Mouse (Mus musculus) heart, adult 2 months (tissue): ENCODE results near the gene Meis2.

ENCODE experiments used
- CTCF ChIP-seq: fragments of 200-600 bp; IDR thresholded peaks from 2 replicates; pipeline ENCODE4 v1.8.1; 2022; ENCODE audit warnings: antibody characterized with exemption, mild to moderate bottlenecking, moderate library complexity
- EP300 ChIP-seq: fragments of 200-500 bp; IDR thresholded peaks from 2 replicates; pipeline ENCODE4 v1.6.1; 2011; ENCODE audit warnings: low read depth, low read length, control low read depth; ENCODE audit not compliant: insufficient read depth
- POLR2A ChIP-seq: fragments of 200-500 bp; IDR thresholded peaks from 2 replicates; pipeline ENCODE4 v1.6.1; 2011; ENCODE audit warnings: mild to moderate bottlenecking, low read depth, low read length, control low read depth; ENCODE audit not compliant: insufficient read depth

DNA sequence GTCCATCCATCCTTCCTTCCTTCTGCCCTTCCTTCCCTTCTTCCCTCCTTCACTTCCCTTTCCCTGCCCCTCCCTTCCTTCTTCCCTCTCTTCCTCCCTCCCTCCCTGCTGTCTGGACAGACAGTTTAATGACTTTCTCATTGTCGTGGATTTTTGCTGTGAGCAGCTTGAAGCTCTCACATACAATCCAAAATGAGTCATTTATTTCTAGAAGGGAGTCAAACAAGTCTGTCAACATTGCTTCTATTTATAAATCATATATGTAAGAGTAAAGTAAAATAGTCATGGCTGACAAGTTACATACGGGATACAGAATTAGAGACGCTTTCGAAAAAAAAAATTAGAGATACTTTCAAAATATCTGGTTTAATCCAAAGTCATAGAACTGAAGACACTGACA, 43.7 kb downstream of the Meis2 start:
- TF ChIP-seq POLR2A (no peak), CTCF (no peak), EP300 (no peak)
